Mouse (Mus musculus) heart, embryonic 10.5 days (tissue): ENCODE measurements around the gene Tsc22d2. TPM values are rescaled to one million over a fixed set of nuclear protein-coding genes. Genes with fewer than 3 reads are reported as not detected.

ENCODE experiments used
- DNase-seq: peaks from one replicate; pipeline ENCODE4 v3.0.0-alpha.2; 2017; ENCODE audit warnings: low spot score
- H3K27ac ChIP-seq: fragments of 300-500 bp; sonication (generic); 2 replicates; pipeline ENCODE4 v1.5.1; 2016; ENCODE audit warnings: mild to moderate bottlenecking
- H3K27me3 ChIP-seq: fragments of 300-500 bp; sonication (generic); 2 replicates; pipeline ENCODE4 v1.6.1; 2016; ENCODE audit warnings: mild to moderate bottlenecking; ENCODE audit not compliant: poor library complexity, insufficient read depth, severe bottlenecking
- H3K36me3 ChIP-seq: fragments of 300-500 bp; sonication (generic); 2 replicates; pipeline ENCODE4 v1.6.1; 2016; ENCODE audit warnings: mild to moderate bottlenecking, moderate library complexity
- H3K4me1 ChIP-seq: fragments of 300-500 bp; sonication (generic); 2 replicates; pipeline ENCODE4 v1.6.1; 2016; ENCODE audit warnings: mild to moderate bottlenecking
- H3K4me3 ChIP-seq: fragments of 300-500 bp; sonication (generic); 2 replicates; pipeline ENCODE4 v1.5.1; 2016; ENCODE audit warnings: mild to moderate bottlenecking, moderate library complexity
- H3K9me3 ChIP-seq: fragments of 300-500 bp; sonication (generic); 2 replicates; pipeline ENCODE4 v1.6.1; 2016; ENCODE audit warnings: mild to moderate bottlenecking, moderate library complexity
- WGBS: fragments of 180-500 bp; shearing (Covaris S2); methylation state at CpG from one replicate; pipeline ENCODE4 v1.1.7; 2016; 5-methylcytosine and 5-hydroxymethylcytosine counted together
- polyA plus RNA-seq: library from polyadenylated mRNA; unstranded; fragments of >200 nt; fragmentation: Nextera tagmentation; extraction: Ambion mirVana; gene quantifications from 2 replicates; pipeline ENCODE4 v1.2.1, GENCODE M21; 2016

The Tsc22d2 gene
- 12.2 and 13.3 TPM in 2 replicates for polyA plus RNA-seq

DNA sequence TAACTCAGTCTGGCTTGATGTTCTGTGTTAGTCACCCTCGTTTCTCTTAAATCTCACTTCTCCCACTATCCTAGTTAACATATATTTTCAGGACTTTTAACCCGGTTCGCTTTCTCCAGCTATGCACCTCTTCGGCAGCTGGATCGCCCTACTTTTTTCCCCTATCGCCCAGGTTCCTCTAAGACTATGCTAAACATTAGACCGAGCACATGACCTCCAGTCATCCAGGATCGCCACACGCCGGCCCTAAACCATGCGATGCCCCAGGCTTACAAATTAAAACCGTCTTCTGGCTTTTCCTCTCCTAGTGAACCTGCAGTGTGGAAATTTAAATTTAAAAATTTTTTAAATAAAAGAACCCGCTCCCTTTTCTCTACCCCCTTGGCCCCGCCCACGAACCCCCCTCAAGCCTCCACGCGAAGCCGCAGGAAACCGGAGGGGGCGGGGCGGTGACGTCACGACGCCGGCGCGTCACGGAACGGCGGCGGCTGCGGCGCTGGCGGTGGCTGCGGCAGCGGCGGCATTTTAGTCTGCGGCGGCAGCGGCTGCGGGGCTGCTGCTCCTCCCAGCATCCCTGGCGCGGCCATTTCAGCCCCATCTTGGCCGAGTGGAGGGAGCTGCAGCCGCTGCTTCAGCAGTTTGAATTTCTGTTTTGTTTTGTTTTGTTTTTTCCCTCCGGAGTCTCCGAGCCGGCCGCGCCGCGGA, at the start of gene Tsc22d2:
Gene Tsc22d2, plus strand, starts transcription at position 482 of the 705 bp plus-strand sequence.
- under 1% methylated on average over 52 of the region's 52 CpGs for WGBS
- DNase-seq = peak; percentile 94

DNA sequence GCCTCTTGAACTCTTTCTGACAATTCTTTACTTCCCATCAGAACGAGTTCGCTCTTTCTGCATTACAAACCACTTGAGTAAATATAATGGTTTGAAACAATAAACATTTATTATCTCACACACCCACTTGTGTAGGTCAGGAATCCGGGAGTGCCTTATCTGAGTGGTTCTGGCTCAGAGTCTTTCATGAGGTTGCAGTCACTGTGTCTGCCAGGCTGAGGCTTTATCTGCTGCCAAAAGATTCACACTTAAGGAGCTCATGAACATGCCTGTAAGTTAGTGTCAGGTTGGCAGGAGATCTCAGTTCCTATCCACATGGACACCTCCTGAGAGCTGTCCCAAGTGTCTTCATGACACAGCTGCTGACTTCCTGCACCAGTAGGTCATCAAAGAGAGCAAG, 47.8 kb upstream of the Tsc22d2 start:
- Histone ChIP-seq H3K4me3 (no peak overlapping the region), H3K27me3 (no peaks in the 10 kb centered on the region), H3K27ac (peak overlapping the region; percentile 32; the same call in 1 of the 2 replicates), H3K36me3 (no peaks in the 10 kb centered on the region), H3K9me3 (no peaks in the 10 kb centered on the region), H3K4me1 (peaks cover 23% of the 10 kb centered on the region)
- WGBS = 16% methylated on average over 3 of the region's 3 CpGs
- peak; percentile 88 for DNase-seq

More for the DNA sequence above, at the start of gene Tsc22d2:
- H3K27ac ChIP-seq = peak within 1 kb of the TSS; percentile 99
- H3K9me3 ChIP-seq = no peaks in the 10 kb centered on the region
- H3K27me3 ChIP-seq = no peaks in the 10 kb centered on the region
- H3K36me3 ChIP-seq = peaks cover 12% of the 10 kb centered on the region
- H3K4me3 ChIP-seq = peak within 1 kb of the TSS; percentile 99
- no peaks in the 10 kb centered on the region for H3K4me1 ChIP-seq

DNA sequence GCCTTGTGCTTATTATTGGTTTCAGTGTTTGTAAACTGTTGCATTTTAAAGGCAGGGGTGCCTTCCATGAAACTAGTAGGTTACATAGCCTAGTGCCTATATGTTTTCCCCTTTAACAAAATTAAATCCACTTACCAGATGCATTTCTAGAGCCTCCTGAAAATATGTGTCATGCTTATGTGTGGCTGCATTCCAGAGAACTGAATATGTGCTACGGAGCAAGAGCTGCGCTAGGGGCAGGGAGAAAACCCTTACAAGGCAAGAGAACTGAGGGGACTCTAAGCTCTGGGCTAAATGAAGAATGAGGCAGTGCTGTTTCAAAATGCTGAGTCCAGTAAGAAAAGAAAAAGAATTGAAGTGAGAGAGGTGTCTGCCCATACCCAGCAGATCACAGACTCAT, 43.7 kb upstream of the Tsc22d2 start:
- peak overlapping the region; percentile 85 for H3K27ac ChIP-seq
- peaks cover 37% of the 10 kb centered on the region for H3K4me1 ChIP-seq
- WGBS = 54% methylated on average over 2 of the region's 2 CpGs

DNA sequence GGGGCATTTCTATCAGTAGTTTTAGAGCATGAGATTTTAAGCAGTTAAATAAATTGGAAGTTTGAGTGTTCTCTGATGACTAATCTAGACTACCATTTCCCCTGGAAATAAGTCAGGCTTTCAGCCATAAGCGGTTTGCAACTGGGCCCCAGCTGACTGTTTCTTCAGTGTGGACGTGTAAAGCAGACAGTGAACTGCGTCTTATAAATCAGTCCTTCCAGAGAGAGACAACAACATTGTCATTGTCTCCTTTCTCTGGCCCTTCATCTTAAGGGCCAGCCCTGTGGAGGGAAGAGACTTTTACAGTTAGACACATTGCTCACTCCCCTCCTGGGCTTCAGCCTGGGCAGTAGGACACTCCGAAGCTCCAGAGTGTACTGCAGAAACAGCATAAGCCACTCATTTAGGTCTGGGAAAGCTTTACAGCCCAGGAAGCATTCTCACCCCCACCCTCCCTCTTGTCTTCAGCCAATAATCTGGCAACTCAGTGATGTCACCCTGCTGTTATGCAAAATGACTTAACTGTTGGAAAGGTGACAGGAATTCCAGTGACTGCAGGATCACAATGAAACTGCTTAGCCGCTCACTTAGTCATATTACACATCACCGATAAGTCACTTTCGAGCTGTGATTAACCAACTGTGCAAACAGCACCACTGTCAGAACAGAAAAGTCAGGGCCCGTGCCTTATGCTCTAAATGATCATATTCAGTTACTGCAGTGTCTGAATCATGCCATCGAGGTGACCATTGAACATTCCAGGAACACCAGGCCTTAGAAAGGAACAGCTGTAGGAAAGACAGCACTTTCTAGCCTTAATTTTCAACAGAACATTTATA, 42.2 kb upstream of the Tsc22d2 start:
- no peaks in the 10 kb centered on the region for H3K9me3 ChIP-seq
- peak overlapping the region; percentile 43 for H3K4me3 ChIP-seq
- peaks cover 32% of the 10 kb centered on the region for H3K4me1 ChIP-seq
- 4% methylated on average over 9 of the region's 9 CpGs for WGBS
- peak overlapping the region; percentile 85 for H3K27ac ChIP-seq
- peak; percentile 90 for DNase-seq
- no peaks in the 10 kb centered on the region; the same call in 1 of the 2 replicates for H3K27me3 ChIP-seq
- no peaks in the 10 kb centered on the region for H3K36me3 ChIP-seq

More for the DNA sequence above, 43.7 kb upstream of the Tsc22d2 start:
- Histone ChIP-seq H3K27me3 (no peaks in the 10 kb centered on the region; the same call in 1 of the 2 replicates), H3K4me3 (no peak overlapping the region), H3K9me3 (no peaks in the 10 kb centered on the region), H3K36me3 (no peaks in the 10 kb centered on the region)
- no peak for DNase-seq

DNA sequence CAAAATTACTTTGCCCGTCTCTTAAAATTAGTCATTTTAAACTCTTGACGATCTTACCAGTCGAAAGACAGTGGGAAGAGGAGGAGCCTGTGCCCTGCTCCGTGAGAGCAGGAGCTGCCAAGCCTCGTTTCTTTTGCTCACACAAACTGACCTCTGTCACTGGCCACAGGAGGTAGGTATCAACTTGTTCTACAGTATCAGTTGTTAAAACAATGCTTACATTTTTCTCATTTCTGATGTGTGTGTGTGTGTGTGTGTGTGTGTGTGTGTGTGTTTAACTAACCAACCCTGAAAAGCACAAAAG, 41.7 kb upstream of the Tsc22d2 start:
- 4% methylated on average over 5 of the region's 5 CpGs for WGBS
- Histone ChIP-seq H3K4me1 (peaks cover 32% of the 10 kb centered on the region), H3K27ac (peak overlapping the region; percentile 85), H3K27me3 (no peaks in the 10 kb centered on the region; the same call in 1 of the 2 replicates), H3K4me3 (peak overlapping the region; percentile 43), H3K9me3 (no peaks in the 10 kb centered on the region), H3K36me3 (no peaks in the 10 kb centered on the region)
- DNase-seq = no peak

DNA sequence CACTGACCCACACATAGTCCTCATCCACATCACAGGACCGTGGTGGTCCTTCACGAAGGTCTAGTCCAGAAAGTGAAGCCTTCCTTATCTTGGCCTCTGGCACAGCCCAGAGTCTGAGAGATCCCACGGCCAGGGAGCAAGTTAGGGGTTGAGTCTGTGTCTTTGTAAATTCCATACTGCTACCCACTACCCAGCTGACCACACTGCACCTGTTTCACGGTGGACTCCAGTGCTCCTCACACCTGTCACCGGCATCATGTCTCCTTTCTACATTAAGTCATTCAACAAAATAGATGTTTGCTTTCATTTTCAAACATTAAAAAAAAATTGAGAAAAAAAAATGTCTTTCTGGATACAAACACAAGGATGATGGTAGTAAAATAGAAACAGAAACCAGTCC, 40.2 kb upstream of the Tsc22d2 start:
- Histone ChIP-seq H3K9me3 (no peaks in the 10 kb centered on the region), H3K4me1 (peaks cover 32% of the 10 kb centered on the region), H3K27me3 (no peaks in the 10 kb centered on the region; the same call in 1 of the 2 replicates), H3K4me3 (no peak overlapping the region), H3K27ac (peak overlapping the region; percentile 60), H3K36me3 (no peaks in the 10 kb centered on the region)
- WGBS = 78% methylated on average over 5 of the region's 5 CpGs
- no peak for DNase-seq

DNA sequence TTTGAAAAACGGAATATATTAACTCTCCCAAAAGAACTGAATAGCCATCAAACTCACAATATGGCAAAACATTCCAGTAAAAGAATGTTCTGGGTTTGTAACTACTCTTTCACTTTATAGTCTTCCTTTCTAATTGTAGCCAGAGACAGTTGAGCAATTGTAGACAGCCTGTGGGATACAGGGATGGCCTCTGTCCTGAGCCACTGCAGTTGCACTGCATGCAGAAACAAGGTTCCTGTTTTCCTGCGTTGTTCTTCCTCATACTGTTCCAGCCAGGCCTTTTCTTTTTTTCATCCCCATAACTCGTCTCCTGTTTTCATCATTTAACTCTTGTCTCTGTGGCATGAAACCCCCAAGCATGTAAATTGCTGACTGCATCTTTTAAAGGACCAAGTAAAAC, 37.8 kb upstream of the Tsc22d2 start:
- Histone ChIP-seq H3K4me1 (peaks cover 21% of the 10 kb centered on the region), H3K9me3 (no peaks in the 10 kb centered on the region), H3K27me3 (no peaks in the 10 kb centered on the region; the same call in 1 of the 2 replicates), H3K36me3 (no peaks in the 10 kb centered on the region), H3K27ac (no peak overlapping the region), H3K4me3 (no peak overlapping the region)
- no peak for DNase-seq
- 71% methylated on average over 3 of the region's 3 CpGs for WGBS

DNA sequence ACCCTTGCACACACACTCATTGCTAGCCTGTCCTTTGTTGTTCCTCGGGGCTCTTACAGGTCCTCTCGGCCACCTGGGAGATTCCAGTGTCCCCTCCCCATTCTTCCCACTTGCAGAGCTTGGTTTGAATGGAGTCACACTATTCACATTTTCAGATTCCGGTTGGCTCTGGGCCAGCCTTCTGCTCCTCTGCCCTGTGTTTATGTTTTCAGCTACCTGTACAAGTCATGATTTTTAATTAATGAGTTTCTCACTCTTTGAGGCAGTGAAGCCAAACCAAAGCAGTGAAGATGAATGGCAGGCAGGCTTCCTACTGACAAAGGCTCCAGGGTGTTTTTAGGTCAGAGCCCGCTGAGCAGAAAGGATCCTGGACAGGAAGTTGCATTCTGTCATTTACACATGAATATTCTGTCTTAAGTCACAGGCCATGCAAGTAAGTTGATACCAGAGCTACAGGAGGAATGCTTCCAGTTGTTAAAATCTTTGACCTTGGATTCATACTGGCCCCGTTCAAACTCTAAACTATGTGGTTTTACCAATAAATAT, 36.9 kb upstream of the Tsc22d2 start:
- H3K27me3 ChIP-seq = no peaks in the 10 kb centered on the region; the same call in 1 of the 2 replicates
- 67% methylated on average over 5 of the region's 5 CpGs for WGBS
- no peak for DNase-seq
- H3K9me3 ChIP-seq = no peaks in the 10 kb centered on the region
- no peaks in the 10 kb centered on the region for H3K36me3 ChIP-seq
- no peak overlapping the region for H3K27ac ChIP-seq
- H3K4me3 ChIP-seq = no peak overlapping the region
- H3K4me1 ChIP-seq = peaks cover 12% of the 10 kb centered on the region; the same call in 1 of the 2 replicates

DNA sequence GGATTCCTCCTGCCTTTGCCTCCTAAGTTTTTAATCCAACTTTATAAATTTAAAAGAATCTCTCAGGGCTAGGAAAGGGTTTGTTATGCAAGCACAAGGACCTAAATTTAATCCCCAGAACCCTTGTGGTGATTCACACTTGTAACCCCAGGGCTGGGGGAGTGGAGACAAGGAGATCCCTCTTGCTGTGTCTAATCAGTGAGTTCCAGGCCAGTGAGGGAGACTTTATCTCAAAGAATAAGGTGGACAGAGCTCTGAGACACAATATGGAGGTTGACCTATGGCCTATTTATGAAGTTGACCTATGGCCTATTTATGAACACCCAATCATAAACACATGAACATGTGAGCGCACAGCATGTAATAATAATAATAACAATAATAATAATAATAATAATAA, 31.8 kb upstream of the Tsc22d2 start:
- H3K4me1 ChIP-seq = no peaks in the 10 kb centered on the region
- WGBS = 97% methylated on average over 1 of the region's 1 CpGs
- H3K27ac ChIP-seq = no peak overlapping the region
- no peaks in the 10 kb centered on the region for H3K36me3 ChIP-seq
- DNase-seq = peak; percentile 85
- H3K4me3 ChIP-seq = no peak overlapping the region
- H3K9me3 ChIP-seq = no peaks in the 10 kb centered on the region
- no peaks in the 10 kb centered on the region for H3K27me3 ChIP-seq

DNA sequence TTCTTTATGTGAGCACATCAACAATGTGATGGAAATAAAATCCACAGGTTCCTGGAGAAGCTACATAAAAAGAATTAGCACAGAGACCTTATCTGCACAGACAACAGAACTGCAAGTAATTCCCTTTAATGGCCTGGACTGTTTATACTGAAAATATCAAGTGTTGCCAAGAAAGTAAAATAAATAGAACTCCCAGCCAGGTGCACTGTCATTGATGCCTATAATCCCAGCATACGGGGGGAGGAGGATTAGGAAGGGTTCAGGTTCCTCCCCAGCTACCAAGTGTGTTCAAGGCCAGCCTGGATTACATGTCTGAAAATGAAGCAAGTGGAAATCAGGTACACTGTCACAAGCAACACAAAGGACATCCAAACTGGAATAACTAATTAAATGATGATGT, 29.5 kb upstream of the Tsc22d2 start:
- no peaks in the 10 kb centered on the region for H3K36me3 ChIP-seq
- H3K4me3 ChIP-seq = no peak overlapping the region
- no peaks in the 10 kb centered on the region for H3K9me3 ChIP-seq
- WGBS = 49% methylated on average over 1 of the region's 1 CpGs
- no peaks in the 10 kb centered on the region for H3K27me3 ChIP-seq
- no peak overlapping the region for H3K27ac ChIP-seq
- DNase-seq = no peak
- H3K4me1 ChIP-seq = no peaks in the 10 kb centered on the region

DNA sequence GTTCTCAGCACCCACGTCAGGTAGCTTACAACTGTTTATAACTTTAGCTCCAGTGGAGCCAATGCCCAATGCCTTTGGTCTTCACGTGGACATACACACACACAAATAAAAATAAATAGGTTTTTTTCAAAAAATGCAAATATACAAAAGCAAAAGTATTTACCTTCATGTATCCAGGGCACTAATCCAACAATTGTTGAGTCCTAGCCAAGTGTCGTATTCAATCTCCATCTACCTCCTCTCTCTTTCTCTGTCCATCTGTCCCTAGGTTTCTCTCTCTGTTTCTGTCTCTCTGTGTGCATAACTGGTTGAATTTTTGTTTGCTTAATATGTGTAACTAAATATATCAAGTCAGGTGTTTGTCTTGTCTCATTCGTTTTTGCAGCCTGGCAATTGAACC, 25.8 kb upstream of the Tsc22d2 start:
- DNase-seq = no peak
- H3K9me3 ChIP-seq = no peaks in the 10 kb centered on the region
- no peak overlapping the region for H3K4me3 ChIP-seq
- H3K4me1 ChIP-seq = no peaks in the 10 kb centered on the region
- 82% methylated on average over 4 of the region's 4 CpGs for WGBS
- H3K36me3 ChIP-seq = no peaks in the 10 kb centered on the region
- no peaks in the 10 kb centered on the region for H3K27me3 ChIP-seq
- H3K27ac ChIP-seq = no peak overlapping the region

DNA sequence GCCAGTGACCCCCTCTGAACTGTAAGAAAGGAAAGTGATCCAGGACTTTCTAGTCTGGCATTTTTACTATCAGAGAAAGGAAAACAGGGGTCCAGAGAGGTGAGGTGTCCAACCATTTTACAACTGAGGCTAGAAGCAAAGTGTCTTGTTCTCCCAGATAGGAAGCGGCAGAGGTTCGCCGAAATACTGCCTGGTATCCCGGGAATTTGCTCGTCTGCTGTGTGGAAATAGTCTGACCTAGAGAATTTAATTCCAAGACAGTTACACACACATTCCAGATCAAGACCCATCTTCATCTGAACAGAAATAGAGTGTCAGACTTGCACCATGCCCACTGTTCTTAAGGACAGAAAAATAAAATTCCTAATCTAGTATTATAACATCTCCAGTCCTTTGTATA, 16.0 kb upstream of the Tsc22d2 start:
- Histone ChIP-seq H3K4me1 (0 out of 2 replicates have a peak, but pooled peaks cover 8% of the 10 kb centered on the region), H3K9me3 (no peaks in the 10 kb centered on the region), H3K27me3 (no peaks in the 10 kb centered on the region), H3K4me3 (no peak overlapping the region), H3K27ac (no peak overlapping the region), H3K36me3 (no peaks in the 10 kb centered on the region)
- no peak for DNase-seq
- WGBS = 33% methylated on average over 5 of the region's 5 CpGs

DNA sequence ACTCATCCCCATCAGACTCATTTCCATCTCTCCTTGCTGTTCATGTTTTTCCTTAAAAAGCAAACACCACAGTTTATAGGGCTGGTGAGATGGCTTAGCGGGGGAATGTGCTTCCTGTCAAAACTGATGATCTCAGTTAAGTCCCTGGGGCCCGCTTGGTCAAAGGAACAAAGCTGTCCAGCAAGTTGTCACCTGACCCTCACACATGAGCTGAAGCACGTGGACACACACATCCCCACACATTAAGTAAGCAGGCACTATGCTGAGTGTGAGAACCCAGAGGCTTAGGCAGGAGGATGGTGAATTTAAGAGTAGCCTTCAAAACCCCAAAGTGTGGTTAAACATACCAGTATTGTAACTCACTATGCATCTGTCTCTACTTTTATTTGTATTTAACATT, 14.6 kb upstream of the Tsc22d2 start:
- 53% methylated on average over 3 of the region's 3 CpGs for WGBS

More for the DNA sequence above, 14.6 kb upstream of the Tsc22d2 start:
- no peaks in the 10 kb centered on the region for H3K27me3 ChIP-seq
- H3K4me1 ChIP-seq = 0 out of 2 replicates have a peak, but pooled peaks cover 8% of the 10 kb centered on the region
- DNase-seq = no peak
- no peak overlapping the region for H3K4me3 ChIP-seq
- H3K9me3 ChIP-seq = no peaks in the 10 kb centered on the region
- H3K36me3 ChIP-seq = no peaks in the 10 kb centered on the region
- H3K27ac ChIP-seq = no peak overlapping the region
